Mouse (Mus musculus): Measurements from ENCODE around the gene Tspan18.

Gene Tspan18

DNA sequence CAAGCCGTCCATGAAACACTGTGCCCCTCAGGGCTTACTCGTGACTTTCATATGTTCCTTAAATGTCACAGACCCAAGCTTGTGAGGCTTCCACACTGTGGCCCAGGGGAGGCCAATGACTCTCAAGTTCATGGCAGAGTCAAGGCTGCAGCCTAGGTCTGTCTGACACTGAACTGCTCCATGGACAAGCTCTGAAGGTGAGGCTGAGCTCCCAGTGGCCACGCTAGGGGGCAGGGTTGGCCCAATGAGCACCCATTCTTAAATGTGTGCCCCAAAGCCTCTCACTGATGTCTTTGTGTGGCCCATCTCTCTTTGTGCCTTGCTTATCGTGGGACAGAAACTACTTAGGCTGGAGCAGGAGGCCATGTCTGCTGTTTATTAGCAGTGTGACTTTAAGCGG, 113.9 kb downstream of the Tspan18 start:
- in situ Hi-C loops (cut with MboI) = no loop called here

GRCm38 (mm10) chr2:93219576-93219975, 114.7 kb downstream of the Tspan18 start:
- in situ Hi-C loops (cut with MboI) = no loop called here

GRCm38 (mm10) chr2:93218353-93218990, 115.8 kb downstream of the Tspan18 start:
- in situ Hi-C loops (cut with MboI) = no loop called here

- in situ Hi-C loops (cut with MboI) = no loop called here
Observed at GRCm38 (mm10) chr2:93217015-93217414, 117.3 kb downstream of the Tspan18 start.

DNA sequence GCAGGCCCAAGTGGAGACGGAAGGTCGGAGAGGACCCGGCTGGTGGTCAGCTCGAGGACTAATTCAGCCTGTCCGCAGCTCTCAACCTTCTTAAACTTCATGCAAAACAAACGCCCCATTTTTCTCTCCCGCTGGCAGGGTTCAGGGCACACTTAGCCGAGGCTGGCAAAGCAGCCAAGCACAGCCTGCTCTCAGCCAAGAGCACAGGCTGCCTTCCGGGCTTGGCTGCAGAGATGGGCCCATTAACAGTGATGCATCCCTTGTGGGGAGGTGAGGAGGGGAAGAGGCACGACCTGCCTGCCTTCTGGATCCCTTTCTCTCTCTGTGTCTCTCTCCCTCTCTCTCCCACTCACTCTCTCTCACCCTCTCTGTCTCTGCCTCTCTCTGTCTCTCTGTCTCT, 118.5 kb downstream of the Tspan18 start:
- in situ Hi-C loops (cut with MboI) = no loop called here

- in situ Hi-C loops (cut with MboI) = no loop called here
Observed at GRCm38 (mm10) chr2:93214192-93214591, 120.1 kb downstream of the Tspan18 start.

- in situ Hi-C loops (cut with MboI) = no loop called here
Observed at GRCm38 (mm10) chr2:93212865-93213264, 121.4 kb downstream of the Tspan18 start.

- in situ Hi-C loops (cut with MboI) = no loop called here
Observed at GRCm38 (mm10) chr2:93212386-93212785, 121.9 kb downstream of the Tspan18 start.

DNA sequence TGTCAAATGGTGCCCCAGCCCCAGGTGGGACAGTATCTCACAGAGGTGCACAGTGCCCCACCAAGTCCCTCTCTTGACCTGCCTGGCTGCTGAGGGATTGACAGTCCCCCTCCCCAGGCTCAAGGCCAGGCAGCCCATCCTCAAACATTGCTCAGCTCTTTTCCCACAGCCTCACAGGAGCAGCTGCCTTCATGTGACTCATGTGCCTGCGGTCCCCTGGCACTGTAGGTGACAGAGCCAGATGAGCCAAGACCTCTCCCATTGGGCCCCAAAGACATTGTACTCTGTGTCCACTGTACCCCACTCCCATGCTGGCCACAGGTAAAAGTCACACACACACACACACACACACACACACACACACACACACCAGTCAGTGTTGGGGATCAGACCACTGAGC, 128.2 kb downstream of the Tspan18 start:
- in situ Hi-C loops (cut with MboI) = no loop called here

DNA sequence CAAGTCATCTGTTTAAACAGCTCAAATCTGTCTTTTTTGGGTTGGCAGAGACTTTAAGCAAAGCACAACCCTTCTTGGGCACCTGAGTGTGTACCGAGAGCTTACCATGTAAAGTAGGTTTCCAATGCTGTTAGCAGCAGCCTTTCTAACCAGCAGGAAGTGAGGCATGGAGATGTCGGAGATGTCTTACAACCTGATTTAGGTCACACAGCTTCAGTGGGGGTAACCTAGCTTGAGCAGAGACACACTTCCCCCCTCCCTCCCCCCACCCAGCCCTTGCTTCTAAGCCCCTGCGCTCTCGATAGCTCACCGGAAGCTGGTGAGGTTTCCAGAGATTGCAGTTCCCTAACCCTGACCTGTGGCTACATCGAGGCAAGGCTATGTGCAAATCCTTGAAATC, 129.7 kb downstream of the Tspan18 start:
- in situ Hi-C loops (cut with MboI) = no loop called here

- in situ Hi-C loops (cut with MboI) = no loop called here
Observed at GRCm38 (mm10) chr2:93203682-93204081, 130.6 kb downstream of the Tspan18 start.

DNA sequence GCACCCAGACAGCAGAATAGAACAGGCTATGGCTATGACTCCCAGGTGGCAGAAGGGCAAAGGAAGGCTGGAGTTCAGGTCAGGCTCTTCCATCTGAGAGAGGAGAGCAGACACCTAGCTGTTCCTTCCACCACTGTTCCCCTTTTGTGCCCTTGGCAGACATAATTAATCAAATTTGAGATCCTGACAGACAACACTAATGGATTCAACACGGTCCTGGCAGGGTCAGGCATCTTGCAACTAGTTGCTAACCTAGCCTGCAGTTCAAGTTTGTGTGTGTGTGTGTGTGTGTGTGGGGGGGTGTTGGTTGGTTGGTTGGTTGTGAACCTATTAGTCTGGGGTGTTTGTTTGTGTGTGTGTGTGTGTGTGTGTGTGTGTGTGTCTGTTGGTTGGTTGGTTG, 131.5 kb downstream of the Tspan18 start:
- in situ Hi-C loops (cut with MboI) = no loop called here

DNA sequence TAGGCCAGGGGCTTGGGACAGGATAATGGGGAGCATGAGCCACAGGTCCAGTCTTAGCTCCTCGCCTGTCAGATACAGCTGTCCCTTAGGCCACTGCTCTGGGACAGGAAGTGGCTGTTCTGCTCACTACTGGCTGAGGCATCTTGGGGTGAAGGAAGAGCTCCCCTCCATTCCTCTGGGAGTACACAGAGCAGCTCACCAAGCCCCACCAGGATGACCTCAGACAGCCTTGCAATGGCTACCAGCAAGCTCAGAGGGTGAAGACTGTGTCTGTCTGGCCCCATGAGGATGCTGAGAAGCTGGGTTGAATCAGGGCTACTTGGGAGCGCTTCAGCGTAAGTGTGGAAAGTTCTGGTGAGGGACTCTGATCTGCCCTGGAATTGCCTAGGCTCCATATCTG, 132.3 kb downstream of the Tspan18 start:
- in situ Hi-C loops (cut with MboI) = no loop called here

GRCm38 (mm10) chr2:93200681-93201340, 133.5 kb downstream of the Tspan18 start:
- in situ Hi-C loops (cut with MboI) = no loop called here

GRCm38 (mm10) chr2:93199531-93199974, 134.8 kb downstream of the Tspan18 start:
- in situ Hi-C loops (cut with MboI) = loop anchor here (5.0 kb wide), 1 partner anchor 132 kb away; no protein-coding TSS in a partner anchor

DNA sequence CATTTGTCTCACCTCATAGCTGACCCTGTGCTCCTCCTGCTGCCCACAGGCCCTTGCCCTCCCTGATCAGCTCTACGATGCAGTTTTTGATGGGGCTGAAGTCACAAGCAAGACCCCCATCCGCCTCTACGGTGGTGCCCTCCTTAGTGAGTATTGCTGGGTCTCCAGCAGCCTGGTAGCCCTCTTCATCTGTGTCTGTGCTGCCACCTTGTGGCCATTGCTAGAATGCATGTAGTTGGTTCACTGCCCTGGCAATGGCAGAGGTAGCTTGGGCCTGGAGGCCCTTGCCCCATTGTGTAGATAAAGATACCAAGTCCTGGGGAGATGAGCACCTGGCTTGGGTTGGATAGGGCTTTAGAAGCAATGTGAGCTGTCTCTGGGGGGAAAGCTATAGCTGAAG, 135.5 kb downstream of the Tspan18 start:
- in situ Hi-C loops (cut with MboI) = loop anchor here (5.0 kb wide), 1 partner anchor 132 kb away; no protein-coding TSS in a partner anchor

DNA sequence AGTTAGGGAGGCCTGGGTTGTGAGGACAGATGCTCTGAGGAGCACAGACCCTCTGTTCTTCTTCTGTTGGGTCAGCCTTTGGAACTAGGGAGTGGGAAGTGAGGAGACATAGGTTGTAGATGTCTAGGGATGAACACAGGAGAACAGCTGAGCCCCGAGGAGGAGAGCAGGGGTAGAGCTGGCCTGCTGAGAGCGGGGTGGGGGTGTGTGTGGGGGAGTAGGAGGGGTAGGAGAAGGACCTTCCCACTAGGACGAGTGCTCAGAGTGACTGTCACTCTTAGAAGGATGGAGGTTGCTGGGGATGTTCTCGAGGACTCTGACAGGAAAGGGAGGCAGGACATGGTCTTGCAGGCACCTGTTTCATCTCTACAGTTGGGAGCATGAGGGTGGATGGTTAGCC, 140.5 kb downstream of the Tspan18 start:
- in situ Hi-C loops (cut with MboI) = no loop called here

DNA sequence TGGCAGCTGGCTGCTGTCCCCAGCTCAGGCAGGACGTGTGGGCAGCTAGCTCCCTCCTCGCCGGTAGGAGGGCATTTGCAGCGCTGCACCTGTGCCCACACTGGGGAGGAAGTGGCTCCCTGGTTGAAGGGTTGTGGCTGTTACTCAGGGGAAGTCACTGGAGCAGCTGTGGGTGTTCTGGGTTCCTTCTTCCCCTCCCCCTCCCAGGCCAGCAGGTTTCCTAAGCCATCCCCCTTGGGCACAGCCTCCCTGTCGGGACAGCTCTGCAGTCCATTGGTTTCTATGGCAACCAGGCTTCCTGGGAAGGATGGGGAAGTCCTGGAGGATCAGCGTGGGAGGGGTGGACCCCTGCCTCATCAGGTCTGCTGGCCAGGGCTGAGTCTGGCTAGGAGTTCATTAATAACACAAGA, 141.6 kb downstream of the Tspan18 start:
- in situ Hi-C loops (cut with MboI) = no loop called here

DNA sequence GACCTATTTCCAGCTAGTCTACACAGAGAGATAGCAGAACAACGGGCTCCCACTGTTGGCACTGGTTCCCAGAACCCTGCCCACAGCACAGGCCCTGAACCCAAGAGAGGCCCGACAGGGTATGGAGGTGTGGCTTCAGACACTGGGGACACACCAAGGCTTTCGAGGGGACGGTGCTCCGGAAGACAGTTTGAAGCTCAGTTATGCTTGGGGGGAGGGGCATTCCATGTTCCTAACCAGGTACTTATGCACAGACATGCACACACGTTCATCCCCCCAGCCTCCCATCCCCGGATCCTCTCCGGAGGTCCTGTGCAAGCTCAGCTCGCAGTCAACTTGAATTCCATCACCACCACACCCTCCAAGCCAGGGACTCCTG, 142.1 kb downstream of the Tspan18 start:
- in situ Hi-C loops (cut with MboI) = no loop called here

GRCm38 (mm10) chr2:93191488-93192181, 142.7 kb downstream of the Tspan18 start:
- in situ Hi-C loops (cut with MboI) = no loop called here

DNA sequence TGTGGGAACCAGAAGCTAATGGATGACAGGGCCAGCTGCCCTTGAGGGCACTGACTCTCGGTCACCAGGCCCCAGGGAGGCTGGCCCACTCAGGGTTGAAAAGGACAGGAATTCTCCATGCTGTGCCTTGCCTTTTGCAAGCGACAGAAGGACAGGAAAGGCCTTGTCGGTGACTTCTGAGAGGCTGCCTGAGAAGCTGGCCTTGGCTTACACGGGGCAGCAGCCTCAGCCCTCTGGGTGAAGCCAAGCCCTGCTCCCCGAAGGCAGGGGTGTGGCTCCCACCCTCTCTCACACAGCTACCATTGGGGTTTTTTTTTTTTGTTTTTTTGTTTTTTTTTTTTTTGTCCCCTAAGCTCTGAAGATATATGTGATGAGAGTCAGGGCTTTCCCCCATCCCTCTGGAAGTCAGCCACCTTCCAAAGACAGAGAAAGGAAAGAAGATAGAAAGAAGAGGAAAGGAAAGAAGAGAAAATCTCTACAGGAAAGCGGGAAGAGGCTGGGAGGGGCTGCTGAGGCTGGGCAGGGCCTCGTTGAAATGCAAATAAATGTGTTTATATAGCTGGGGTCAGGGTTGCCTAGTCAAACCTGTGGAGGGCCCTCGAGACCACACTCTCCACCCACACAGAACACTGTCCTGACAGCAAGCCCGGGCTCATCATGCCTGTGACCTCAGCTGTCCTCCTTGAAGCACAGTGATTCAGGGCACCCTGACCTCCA, 143.4 kb downstream of the Tspan18 start:
- in situ Hi-C loops (cut with MboI) = no loop called here

- in situ Hi-C loops (cut with MboI) = loop anchor here (5.0 kb wide), 1 partner anchor 57 kb away; no protein-coding TSS in a partner anchor
Observed at GRCm38 (mm10) chr2:93188761-93189458, 145.4 kb downstream of the Tspan18 start.

Measured in mature B cell (primary cell).